Mouse (Mus musculus): ENCODE data around the gene Lamb1.

DNA sequence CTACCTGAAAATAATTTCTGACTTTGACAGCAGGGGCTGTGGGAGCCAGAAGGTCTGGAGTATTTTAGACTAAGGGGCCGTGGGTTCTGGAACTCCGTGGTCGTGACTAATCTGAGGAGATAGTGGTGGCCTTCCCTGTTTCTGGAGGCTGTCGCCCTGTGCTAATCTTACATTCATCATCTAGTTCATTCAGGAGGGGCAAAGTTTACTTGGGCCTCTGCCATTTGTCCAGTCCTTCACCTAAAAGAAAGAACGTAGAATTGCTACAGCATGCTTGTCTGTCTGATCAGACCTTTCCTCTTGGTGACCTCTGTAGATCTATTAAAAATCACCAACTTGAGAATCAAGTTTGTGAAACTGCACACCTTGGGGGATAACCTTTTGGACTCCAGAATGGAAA lies 17.2 kb downstream of the Lamb1 start:
- TF ChIP-seq CTCF (IDR thresholded peaks at IDR 0.05; ENCODE audit: borderline replicate concordance, control insufficient read depth, extremely low read depth, insufficient read depth, low read length, poor library complexity), result no peak
- no peak for TF ChIP-seq POLR2A (IDR thresholded peaks at IDR 0.05; ENCODE audit: control insufficient read depth, extremely low read depth, insufficient read depth, low read length, poor library complexity)

Measured in thymus, adult 2 months (tissue).